Mouse (Mus musculus) kidney, adult 2 months (tissue): ENCODE data around the gene D930007J09Rik.

Experiments used
- CTCF ChIP-seq: fragments of 200-500 bp; conservative IDR thresholded peaks from 2 replicates; pipeline ENCODE4 v1.5.1; 2011; ENCODE audit warnings: low read depth, mild to moderate bottlenecking, control low read depth, low read length, moderate library complexity, mixed read lengths; ENCODE audit not compliant: insufficient read depth, insufficient read length
- POLR2A ChIP-seq: fragments of 200-500 bp; IDR thresholded peaks from one replicate; pipeline ENCODE4 v1.6.1; 2011; ENCODE audit warnings: low read depth, low read length, control low read depth

DNA sequence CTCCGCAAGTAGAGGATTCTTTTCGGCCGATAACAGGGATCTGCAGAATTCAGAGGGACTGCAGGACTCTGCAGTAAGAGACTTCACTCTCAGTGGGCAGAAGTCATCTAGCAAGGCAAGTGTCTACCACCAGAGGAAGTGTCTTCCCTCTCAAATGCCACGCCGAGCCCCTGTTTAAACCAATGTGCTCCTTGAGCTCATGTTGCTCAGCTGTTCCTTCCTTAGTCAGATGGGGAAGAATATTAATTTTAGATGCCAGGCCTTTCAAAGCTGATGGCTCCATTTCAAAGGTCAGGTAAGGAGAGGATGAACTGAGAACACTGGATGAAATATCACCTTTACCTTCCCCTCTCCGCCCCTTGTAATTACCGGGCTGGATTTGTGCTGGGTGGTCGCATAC is 18.8 kb downstream of the D930007J09Rik start, which contains the start of gene Mylk4:
- no peak for TF ChIP-seq CTCF
- TF ChIP-seq POLR2A = no peak
